Mouse (Mus musculus) forebrain, embryonic 16.5 days (tissue): Measurements from ENCODE around the gene Zmynd15. TPM values are rescaled to one million over a fixed set of nuclear protein-coding genes. Genes with fewer than 3 reads are reported as not detected.

Source experiments
- ATAC-seq: fragments of 200-750 bp; cut with Nextera tagmentation; 2 replicates; pipeline ENCODE4 v1.8.0; 2017; ENCODE audit warnings: mild to moderate bottlenecking, moderate library complexity
- H3K27ac ChIP-seq: fragments of 300-500 bp; sonication (generic); 2 replicates; pipeline ENCODE4 v1.5.1; 2014; ENCODE audit warnings: low read length, control low read depth
- H3K27me3 ChIP-seq: fragments of 300-500 bp; sonication (generic); replicated peaks from 2 replicates; pipeline ENCODE4 v1.6.1; 2014; ENCODE audit warnings: low read length; ENCODE audit not compliant: control insufficient read depth, insufficient read depth
- H3K36me3 ChIP-seq: fragments of 300-500 bp; sonication (generic); 2 replicates; pipeline ENCODE4 v1.6.1; 2014; ENCODE audit not compliant: control insufficient read depth, insufficient read depth
- H3K4me1 ChIP-seq: fragments of 300-500 bp; sonication (generic); replicated peaks from 2 replicates; pipeline ENCODE4 v1.6.1; 2014; ENCODE audit warnings: low read length; ENCODE audit not compliant: control insufficient read depth, insufficient read depth
- H3K4me2 ChIP-seq: fragments of 300-500 bp; sonication (generic); 2 replicates; pipeline ENCODE4 v1.6.1; 2014; ENCODE audit warnings: mild to moderate bottlenecking, low read length, control low read depth
- H3K4me3 ChIP-seq: fragments of 300-500 bp; sonication (generic); replicated peaks from 2 replicates; pipeline ENCODE4 v1.5.1; 2014; ENCODE audit warnings: mild to moderate bottlenecking, low read length, control low read depth
- H3K9ac ChIP-seq: fragments of 300-500 bp; sonication (generic); replicated peaks from 2 replicates; pipeline ENCODE4 v1.6.1; 2014; ENCODE audit warnings: low read depth, low read length, control low read depth
- H3K9me3 ChIP-seq: fragments of 300-500 bp; sonication (generic); 2 replicates; pipeline ENCODE4 v1.6.1; 2016; ENCODE audit warnings: low read length; ENCODE audit not compliant: control insufficient read depth
- WGBS: fragments of 180-500 bp; shearing (Covaris S2); extraction: QIAGEN DNeasy Blood & Tissue Kit; methylation state at CpG from one replicate; pipeline ENCODE4 v1.1.7; 2014; 5-methylcytosine and 5-hydroxymethylcytosine counted together
- polyA plus RNA-seq: library from polyadenylated mRNA; unstranded; fragments of >200 nt; fragmentation: Nextera tagmentation; extraction: Ambion mirVana; gene quantifications from 2 replicates; pipeline ENCODE4 v1.2.1, GENCODE M21; 2015

Gene Zmynd15
- polyA plus RNA-seq, 1 experiment from 2014 or later: 0.90 TPM

DNA sequence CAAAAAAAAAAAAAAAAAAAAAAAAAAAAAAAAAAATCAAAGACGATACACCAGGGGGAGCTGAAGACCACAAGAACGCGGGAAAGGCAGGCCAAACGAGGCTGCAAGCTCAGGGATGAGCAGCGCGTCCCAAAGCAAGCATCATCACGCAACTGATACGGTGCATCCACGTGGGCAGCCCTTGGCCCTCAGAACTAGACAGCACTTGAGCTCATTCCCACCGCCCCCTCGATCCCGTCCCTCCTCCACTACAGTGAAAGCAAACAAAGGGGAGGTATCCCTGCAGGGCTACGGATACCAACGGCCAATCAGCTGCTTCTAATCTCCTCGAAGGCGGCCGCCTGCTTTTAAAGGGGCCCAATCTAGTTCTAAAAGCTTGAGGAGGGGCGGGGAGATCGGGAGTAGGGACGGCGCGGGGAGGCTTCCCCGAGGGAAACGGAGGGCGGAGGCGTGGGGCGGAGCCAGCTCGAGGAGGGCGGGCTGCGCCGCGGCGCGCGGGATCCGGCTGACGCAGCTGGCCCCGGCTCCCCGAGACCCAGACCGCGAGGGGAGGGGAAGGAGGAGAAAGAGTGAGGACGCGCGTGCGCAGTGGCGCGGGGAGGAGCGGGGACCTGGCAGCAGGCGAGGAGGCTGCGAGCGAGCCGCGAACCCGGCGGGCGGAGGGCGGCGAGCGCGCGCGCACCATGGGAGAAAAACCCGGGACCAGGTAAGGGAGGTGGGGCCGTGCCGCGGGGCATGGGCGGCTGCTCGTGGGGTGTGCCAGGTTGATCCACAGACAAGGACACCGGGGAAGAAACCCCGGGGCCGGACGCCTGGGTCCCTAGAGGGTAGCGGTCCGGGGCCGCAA, 27.0 kb upstream of the Zmynd15 start, which contains the start of gene Arrb2:
TSS of gene Arrb2 (plus strand) at position 588 of the 847 bp plus-strand sequence.
- Histone ChIP-seq H3K27ac (peak within 1 kb of the TSS; percentile 95), H3K4me1 (peaks cover 23% of the 10 kb centered on the region), H3K9ac (peak within 1 kb of the TSS; percentile 93), H3K27me3 (no peaks in the 10 kb centered on the region), H3K36me3 (peaks cover 7% of the 10 kb centered on the region; the same call in 1 of the 2 replicates), H3K4me3 (peak within 1 kb of the TSS; percentile 79), H3K4me2 (peak within 1 kb of the TSS; percentile 62), H3K9me3 (no peaks in the 10 kb centered on the region)
- ATAC-seq: peak; percentile 96
- 1% methylated on average over 74 of the region's 75 CpGs for WGBS

DNA sequence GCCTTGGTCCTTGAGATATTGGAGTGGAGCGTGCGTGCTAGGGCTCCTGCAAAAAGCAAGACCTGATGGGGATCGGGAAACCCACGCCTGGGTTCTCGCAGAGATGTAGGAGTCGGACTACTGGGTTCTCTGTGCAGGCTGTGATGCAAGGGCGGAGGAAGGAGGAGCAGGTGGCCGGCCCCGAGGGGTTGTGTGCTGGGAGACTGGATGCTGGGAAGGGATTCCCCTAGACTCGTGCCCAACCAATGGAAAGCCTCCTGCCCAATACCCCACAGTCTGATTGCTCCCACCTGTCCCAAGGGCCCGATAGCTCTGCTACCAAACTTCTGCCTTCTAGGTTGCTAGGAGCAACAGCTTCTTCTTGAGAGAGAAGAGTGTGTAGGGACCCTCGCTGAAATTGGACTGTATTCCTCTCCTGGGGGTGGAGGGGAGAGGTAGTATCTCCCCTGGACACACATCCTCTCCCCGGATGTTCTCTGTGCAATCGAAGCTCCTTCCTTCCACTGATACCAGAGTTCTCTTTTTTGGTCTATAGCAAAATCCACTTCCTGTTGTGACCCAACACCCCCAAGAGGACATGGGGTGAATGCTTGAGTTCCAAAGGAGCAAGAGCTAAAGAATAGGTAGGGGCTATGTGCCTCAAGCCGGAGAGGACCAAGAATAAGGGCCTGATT, 26.2 kb upstream of the Zmynd15 start:
- peak overlapping the region; percentile 79 for H3K4me3 ChIP-seq
- peak overlapping the region; percentile 95 for H3K27ac ChIP-seq
- no peaks in the 10 kb centered on the region for H3K27me3 ChIP-seq
- peaks cover 11% of the 10 kb centered on the region for H3K36me3 ChIP-seq
- peak; percentile 34 for ATAC-seq
- H3K9me3 ChIP-seq: no peaks in the 10 kb centered on the region
- H3K9ac ChIP-seq: peak overlapping the region; percentile 93
- 5% methylated on average over 15 of the region's 15 CpGs for WGBS
- peak overlapping the region; percentile 62 for H3K4me2 ChIP-seq
- peaks cover 23% of the 10 kb centered on the region for H3K4me1 ChIP-seq

DNA sequence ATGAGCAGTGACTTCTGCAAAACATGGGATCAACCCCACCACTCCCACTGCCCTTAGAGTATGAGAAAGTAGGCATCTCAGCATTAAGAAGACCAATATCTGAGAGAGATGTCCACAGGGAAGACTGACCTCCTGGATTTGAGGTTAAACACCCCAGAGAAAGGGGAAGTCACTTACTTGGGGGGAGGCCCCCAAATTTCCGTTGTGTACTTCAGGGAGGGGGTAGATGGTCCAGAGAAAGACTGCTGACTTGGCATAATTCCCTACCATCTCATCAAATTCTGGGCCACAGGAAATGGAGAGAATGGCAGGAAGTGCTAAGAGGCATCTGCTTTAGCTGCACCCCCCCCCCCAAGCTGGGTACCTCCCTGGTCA, 25.7 kb upstream of the Zmynd15 start:
- no peak overlapping the region for H3K27ac ChIP-seq

DNA sequence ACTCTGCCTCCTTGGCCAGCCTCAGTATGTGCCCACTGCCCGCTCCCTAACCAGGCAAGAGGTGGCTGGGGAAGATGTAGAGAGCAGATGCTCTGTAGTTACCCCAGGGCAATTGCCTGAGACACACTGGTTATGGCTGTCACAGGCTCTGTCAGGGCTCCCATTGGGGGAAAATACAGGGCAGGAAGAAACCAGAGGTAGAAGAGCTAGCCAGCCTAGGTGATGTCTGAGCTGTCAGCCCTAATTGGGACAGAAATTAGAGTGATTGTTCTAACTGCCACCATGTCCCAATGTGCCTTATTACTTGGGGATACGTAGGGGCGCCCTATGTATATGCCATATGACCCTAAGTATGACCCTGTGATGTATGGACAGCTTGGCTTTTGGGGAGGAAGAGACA, 25.3 kb upstream of the Zmynd15 start:
- 94% methylated on average over 3 of the region's 3 CpGs for WGBS
- Histone ChIP-seq H3K27ac (no peak overlapping the region), H3K9ac (0 out of 2 replicates have a peak overlapping the region, but pooled peaks have one; percentile 27), H3K4me2 (peak overlapping the region; percentile 62), H3K36me3 (peaks cover 12% of the 10 kb centered on the region), H3K27me3 (no peaks in the 10 kb centered on the region), H3K4me1 (peaks cover 23% of the 10 kb centered on the region), H3K4me3 (no peak overlapping the region; the same call in 1 of the 2 replicates), H3K9me3 (no peaks in the 10 kb centered on the region)
- no peak for ATAC-seq

More for the DNA sequence above, 25.7 kb upstream of the Zmynd15 start:
- Histone ChIP-seq H3K9ac (peak overlapping the region; percentile 93; the same call in 1 of the 2 replicates), H3K36me3 (peaks cover 12% of the 10 kb centered on the region), H3K4me1 (peaks cover 23% of the 10 kb centered on the region), H3K27me3 (no peaks in the 10 kb centered on the region), H3K4me3 (peak overlapping the region; percentile 79), H3K9me3 (no peaks in the 10 kb centered on the region), H3K4me2 (peak overlapping the region; percentile 62)
- 59% methylated on average over 1 of the region's 1 CpGs for WGBS
- no peak for ATAC-seq

DNA sequence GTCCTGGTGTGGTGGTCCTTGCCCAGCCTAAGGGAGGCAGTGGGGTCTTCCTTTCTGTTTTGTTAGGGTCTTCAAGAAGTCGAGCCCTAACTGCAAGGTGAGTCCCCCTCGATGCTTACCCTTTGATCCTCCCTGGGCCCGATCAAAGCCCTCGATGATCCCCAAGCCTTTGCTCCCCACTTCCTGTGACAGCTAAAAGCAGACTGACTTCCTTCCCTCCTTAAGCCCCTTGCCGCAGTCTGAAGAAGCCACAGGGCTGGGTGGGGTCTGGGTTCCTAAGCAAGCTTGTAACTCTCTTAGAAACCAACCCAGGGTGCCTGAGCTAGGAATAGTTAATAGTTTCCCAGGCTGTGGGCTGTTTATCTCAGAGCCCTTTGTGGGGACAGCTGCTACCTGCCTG, 23.8 kb upstream of the Zmynd15 start:
- Histone ChIP-seq H3K4me3 (no peak overlapping the region), H3K27me3 (no peaks in the 10 kb centered on the region), H3K4me1 (peaks cover 23% of the 10 kb centered on the region), H3K9ac (0 out of 2 replicates have a peak overlapping the region, but pooled peaks have one; percentile 13), H3K9me3 (no peaks in the 10 kb centered on the region), H3K27ac (no peak overlapping the region), H3K36me3 (peaks cover 22% of the 10 kb centered on the region), H3K4me2 (no peak overlapping the region)
- no peak for ATAC-seq
- WGBS: 80% methylated on average over 5 of the region's 5 CpGs

DNA sequence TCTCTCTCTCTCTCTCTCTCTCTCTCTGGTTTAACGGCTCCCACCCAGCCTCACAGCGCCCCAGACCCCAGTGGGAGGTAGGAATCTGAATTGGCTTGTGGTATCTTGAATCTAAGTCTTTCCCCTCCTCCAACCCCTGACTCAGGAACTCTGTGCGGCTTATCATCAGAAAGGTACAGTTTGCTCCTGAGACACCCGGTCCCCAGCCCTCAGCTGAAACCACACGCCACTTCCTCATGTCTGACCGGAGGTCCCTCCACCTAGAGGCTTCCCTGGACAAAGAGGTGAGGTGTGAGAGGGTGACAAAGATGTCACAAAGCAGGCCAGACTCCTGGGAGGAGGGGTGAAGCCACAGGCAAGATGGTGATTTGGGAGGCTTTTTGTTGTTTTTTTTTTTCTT, 21.8 kb upstream of the Zmynd15 start:
- Histone ChIP-seq H3K9ac (no peak overlapping the region), H3K9me3 (no peaks in the 10 kb centered on the region), H3K27me3 (no peaks in the 10 kb centered on the region), H3K4me1 (peaks cover 20% of the 10 kb centered on the region), H3K4me2 (no peak overlapping the region), H3K4me3 (no peak overlapping the region), H3K27ac (no peak overlapping the region), H3K36me3 (peaks cover 23% of the 10 kb centered on the region)
- no peak for ATAC-seq
- WGBS: 94% methylated on average over 6 of the region's 6 CpGs

DNA sequence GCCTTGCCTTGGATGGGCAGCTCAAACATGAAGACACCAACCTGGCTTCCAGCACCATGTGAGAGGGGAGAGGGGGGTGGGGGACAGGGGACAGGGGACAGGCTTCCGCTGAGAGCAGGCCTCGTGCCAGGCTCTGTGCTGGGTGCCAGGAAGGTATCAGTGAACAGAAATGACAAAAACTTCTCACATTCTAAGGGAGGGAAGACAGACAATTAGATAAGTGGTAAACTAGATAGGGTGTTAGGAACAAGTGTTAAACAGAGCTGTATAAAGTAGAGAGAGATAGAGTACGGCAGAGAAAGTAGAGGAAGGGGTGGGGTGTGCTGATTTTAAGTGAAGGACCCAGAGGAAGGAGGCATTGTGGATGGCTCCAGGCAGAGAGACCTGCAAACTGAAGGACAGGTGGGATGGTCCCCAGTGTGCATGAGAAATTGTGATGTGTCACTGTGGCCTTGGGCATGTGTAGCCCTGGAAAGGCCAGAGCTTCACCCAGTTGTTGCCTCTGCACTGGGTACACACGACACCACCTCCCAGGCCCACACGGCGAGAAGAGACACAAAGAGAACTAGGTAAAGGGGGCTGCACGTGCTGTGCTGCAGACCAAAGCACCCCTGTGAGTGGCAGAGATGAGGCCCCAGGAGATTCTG, 20.4 kb upstream of the Zmynd15 start:
- Histone ChIP-seq H3K4me1 (peaks cover 11% of the 10 kb centered on the region), H3K36me3 (peaks cover 23% of the 10 kb centered on the region), H3K9me3 (no peaks in the 10 kb centered on the region), H3K27me3 (no peaks in the 10 kb centered on the region), H3K9ac (no peak overlapping the region), H3K4me2 (no peak overlapping the region), H3K27ac (no peak overlapping the region), H3K4me3 (no peak overlapping the region)
- ATAC-seq: no peak
- WGBS: 92% methylated on average over 7 of the region's 7 CpGs

DNA sequence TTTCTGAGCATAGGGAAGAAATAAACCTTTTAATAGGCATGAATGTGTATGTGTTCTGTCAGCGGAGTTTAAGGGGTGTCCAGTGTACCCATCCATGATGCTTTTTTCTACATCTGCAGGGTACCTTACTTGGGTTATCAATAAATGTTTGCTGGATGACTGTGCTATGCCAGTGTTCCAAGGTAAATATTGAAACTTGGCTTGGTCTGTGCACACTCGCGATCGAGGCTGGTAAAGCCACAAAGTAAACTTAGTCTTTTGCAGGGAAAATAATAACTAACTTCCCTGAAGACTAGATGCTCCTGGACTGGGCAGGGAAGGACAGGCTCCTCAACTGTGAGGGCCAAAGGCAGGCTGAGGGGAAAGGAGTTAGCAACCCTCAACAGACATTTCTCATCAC, 18.6 kb upstream of the Zmynd15 start:
- Histone ChIP-seq H3K4me1 (no peaks in the 10 kb centered on the region), H3K9me3 (no peaks in the 10 kb centered on the region), H3K4me3 (no peak overlapping the region), H3K4me2 (no peak overlapping the region), H3K9ac (no peak overlapping the region), H3K27ac (no peak overlapping the region), H3K36me3 (peaks cover 23% of the 10 kb centered on the region), H3K27me3 (no peaks in the 10 kb centered on the region)
- no peak for ATAC-seq
- 92% methylated on average over 4 of the region's 4 CpGs for WGBS

DNA sequence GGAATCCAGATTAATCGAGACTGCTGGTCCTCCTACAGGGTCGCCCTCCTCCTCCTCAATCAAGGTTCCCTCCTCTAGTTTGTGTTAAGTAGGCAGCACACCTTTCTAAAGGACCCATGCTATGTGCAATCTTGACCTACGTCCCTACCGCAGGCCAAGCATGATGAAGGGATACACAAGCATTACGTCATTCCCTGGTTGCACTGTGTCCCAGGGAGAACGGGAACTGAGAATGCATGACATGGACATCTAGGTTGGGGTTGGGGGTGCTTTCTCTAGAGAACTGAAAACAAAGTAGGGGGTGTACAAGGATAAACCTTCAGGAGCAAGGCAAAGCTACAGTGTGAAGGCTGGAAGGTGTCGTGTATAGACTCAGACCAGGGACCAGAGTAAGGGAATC, 17.4 kb upstream of the Zmynd15 start:
- no peak for ATAC-seq
- Histone ChIP-seq H3K4me1 (no peaks in the 10 kb centered on the region), H3K4me3 (no peak overlapping the region), H3K9ac (no peak overlapping the region), H3K27me3 (no peaks in the 10 kb centered on the region), H3K4me2 (no peak overlapping the region), H3K27ac (no peak overlapping the region), H3K36me3 (peaks cover 19% of the 10 kb centered on the region), H3K9me3 (no peaks in the 10 kb centered on the region)
- WGBS: 94% methylated on average over 7 of the region's 7 CpGs
